Mouse (Mus musculus) embryonic facial prominence, embryonic 13.5 days (tissue): Measurements from ENCODE around the gene Rhbdf1. TPM values are rescaled to one million over a fixed set of nuclear protein-coding genes. Genes with fewer than 3 reads are reported as not detected.

Experiments used
- ATAC-seq: fragments of 200-750 bp; cut with Nextera tagmentation; 2 replicates; pipeline ENCODE4 v1.8.0; 2017; ENCODE audit warnings: low read depth; ENCODE audit not compliant: insufficient number of reproducible peaks, insufficient read depth, low FRiP score, low TSS enrichment
- H3K27ac ChIP-seq: fragments of 300-500 bp; sonication (generic); 2 replicates; pipeline ENCODE4 v1.5.1; 2015; ENCODE audit warnings: moderate library complexity, mild to moderate bottlenecking, inconsistent platforms
- H3K27me3 ChIP-seq: fragments of 300-500 bp; sonication (generic); 2 replicates; pipeline ENCODE4 v1.6.1; 2015; ENCODE audit warnings: mild to moderate bottlenecking, inconsistent platforms
- H3K36me3 ChIP-seq: fragments of 300-500 bp; sonication (generic); 2 replicates; pipeline ENCODE4 v1.6.1; 2015; ENCODE audit warnings: mild to moderate bottlenecking, inconsistent platforms
- H3K4me1 ChIP-seq: fragments of 300-500 bp; sonication (generic); 2 replicates; pipeline ENCODE4 v1.6.1; 2015; ENCODE audit warnings: inconsistent platforms
- H3K4me2 ChIP-seq: fragments of 300-500 bp; sonication (generic); 2 replicates; pipeline ENCODE4 v1.6.1; 2015; ENCODE audit warnings: moderate library complexity, mild to moderate bottlenecking, inconsistent platforms
- H3K4me3 ChIP-seq: fragments of 300-500 bp; sonication (generic); 2 replicates; pipeline ENCODE4 v1.5.1; 2015; ENCODE audit warnings: mild to moderate bottlenecking, inconsistent platforms
- H3K9ac ChIP-seq: fragments of 300-500 bp; sonication (generic); 2 replicates; pipeline ENCODE4 v1.6.1; 2015; ENCODE audit warnings: mild to moderate bottlenecking, inconsistent platforms
- H3K9me3 ChIP-seq: fragments of 300-500 bp; sonication (generic); 2 replicates; pipeline ENCODE4 v1.6.1; 2016; ENCODE audit warnings: inconsistent platforms
- whole genome bisulfite sequencing: fragments of 180-500 bp; shearing (Covaris S2); methylation state at CpG from one replicate; pipeline ENCODE4 v1.1.7; 2015; ENCODE audit warnings: mixed read lengths; 5-methylcytosine and 5-hydroxymethylcytosine counted together
- polyA plus RNA-seq: library from polyadenylated mRNA; unstranded; fragments of >200 nt; fragmentation: Nextera tagmentation; extraction: Ambion mirVana; gene quantifications from 2 replicates; pipeline ENCODE4 v1.2.1, GENCODE M21; 2015

The Rhbdf1 gene
- polyA plus RNA-seq, 1 experiment from 2014 or later: 55.5 TPM

DNA sequence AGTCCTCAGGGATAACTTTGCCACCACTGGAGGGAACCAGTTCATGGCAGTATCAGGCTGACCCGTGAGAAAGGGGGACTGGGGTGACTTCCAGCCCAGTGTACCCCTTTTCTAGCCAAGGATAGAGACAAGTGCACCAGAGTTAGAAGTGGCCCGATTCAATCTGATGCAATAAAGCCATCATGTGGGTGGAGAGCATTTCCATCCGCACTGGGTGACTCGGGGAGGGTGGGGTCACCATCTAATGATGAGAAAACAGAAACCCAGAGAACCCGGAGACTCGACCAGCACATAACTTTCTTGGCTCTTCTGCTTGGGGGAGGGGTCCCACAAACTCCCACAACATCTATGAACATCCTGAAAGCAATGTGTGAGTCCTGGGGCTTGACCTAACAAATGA, 25.4 kb downstream of the Rhbdf1 start:
- peaks cover 13% of the 10 kb centered on the region; the same call in 1 of the 2 replicates for H3K27me3 ChIP-seq
- no peak overlapping the region for H3K4me2 ChIP-seq
- no peak for ATAC-seq
- no peak overlapping the region for H3K4me3 ChIP-seq
- no peak overlapping the region for H3K27ac ChIP-seq
- no peak overlapping the region for H3K9ac ChIP-seq
- H3K36me3 ChIP-seq: no peaks in the 10 kb centered on the region
- WGBS: 74% methylated on average over 6 of the region's 6 CpGs
- no peaks in the 10 kb centered on the region for H3K4me1 ChIP-seq
- H3K9me3 ChIP-seq: no peaks in the 10 kb centered on the region

DNA sequence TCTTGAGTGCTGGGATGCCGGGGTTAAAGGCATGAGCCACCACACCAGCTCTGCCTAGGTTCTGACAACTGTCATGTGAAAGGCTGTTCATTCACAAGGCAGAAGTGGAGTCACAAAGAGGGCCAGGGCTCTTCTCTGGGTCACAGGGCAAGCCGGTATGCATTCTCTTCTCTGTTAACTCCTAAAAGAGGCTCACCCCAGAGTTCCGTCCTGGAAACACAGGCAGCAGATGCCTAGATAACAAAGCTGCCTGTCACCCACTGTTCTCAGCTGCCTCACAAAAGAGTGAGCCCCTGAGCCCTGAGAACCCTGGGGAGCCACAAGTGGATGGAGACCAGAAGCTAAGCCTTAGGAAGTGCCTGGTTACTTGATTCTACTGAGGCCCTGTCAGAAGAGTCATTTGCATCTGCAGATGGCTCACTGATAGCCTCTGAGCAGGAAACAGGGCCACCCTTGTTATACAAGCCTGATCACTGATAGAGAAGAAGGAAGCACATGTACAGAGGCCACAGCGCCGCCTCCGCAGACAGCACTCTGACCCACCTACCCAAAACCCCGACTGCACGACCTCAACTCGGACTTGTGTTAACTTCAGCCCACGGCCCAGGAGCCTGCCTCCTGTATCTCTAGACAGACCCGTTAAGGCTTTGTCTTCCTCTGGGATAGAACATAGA, 26.1 kb downstream of the Rhbdf1 start:
- no peak overlapping the region for H3K4me3 ChIP-seq
- WGBS: 20% methylated on average over 11 of the region's 11 CpGs
- peaks cover 13% of the 10 kb centered on the region; the same call in 1 of the 2 replicates for H3K27me3 ChIP-seq
- no peak overlapping the region for H3K9ac ChIP-seq
- H3K4me2 ChIP-seq: no peak overlapping the region
- H3K9me3 ChIP-seq: no peaks in the 10 kb centered on the region
- H3K4me1 ChIP-seq: no peaks in the 10 kb centered on the region
- H3K27ac ChIP-seq: no peak overlapping the region
- H3K36me3 ChIP-seq: no peaks in the 10 kb centered on the region
- no peak for ATAC-seq

DNA sequence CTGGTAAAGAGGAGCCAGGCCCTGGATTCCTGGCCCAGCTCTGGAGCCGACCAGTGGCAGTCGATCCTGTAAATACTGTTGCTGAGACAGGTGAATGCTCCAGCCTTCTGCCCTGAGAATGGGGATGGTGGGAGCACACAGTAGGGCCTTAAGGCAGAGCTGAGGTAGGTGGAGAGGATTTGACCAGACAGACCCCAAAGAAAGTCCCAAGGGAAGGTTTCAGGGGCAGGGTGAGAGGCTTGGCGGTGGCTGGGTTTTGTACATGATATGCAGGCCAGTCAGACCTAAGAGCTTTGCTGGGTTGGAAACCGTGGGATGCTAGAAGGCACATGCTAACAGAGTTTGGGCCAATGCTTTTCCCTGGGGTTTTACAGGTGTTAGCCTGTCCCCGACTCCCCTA, 27.5 kb downstream of the Rhbdf1 start:
- WGBS: 81% methylated on average over 5 of the region's 5 CpGs
- H3K4me3 ChIP-seq: no peak overlapping the region
- H3K36me3 ChIP-seq: no peaks in the 10 kb centered on the region
- H3K27me3 ChIP-seq: peaks cover 13% of the 10 kb centered on the region; the same call in 1 of the 2 replicates
- no peaks in the 10 kb centered on the region for H3K9me3 ChIP-seq
- no peak overlapping the region for H3K9ac ChIP-seq
- H3K27ac ChIP-seq: no peak overlapping the region
- no peaks in the 10 kb centered on the region for H3K4me1 ChIP-seq
- no peak overlapping the region for H3K4me2 ChIP-seq
- ATAC-seq: no peak

DNA sequence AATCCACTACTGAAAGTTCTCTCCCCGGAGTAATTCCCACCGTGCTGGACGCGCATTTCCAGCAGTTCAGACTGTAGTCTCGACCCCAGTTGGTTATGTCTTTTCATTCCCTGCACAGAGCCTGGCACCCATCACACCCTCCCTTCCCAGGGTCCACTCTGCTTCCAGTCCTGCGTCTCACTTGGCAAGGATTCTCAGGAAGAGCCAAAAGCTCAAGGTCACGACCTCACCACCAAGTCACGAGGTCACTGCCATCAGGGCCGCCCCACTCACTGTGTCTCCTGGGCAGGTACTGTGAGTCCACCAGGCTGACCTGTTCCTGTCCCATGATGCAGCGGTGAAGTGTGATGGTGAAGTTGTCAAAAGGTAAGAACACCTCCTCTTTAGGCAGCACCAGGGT, 28.0 kb downstream of the Rhbdf1 start:
- WGBS: 76% methylated on average over 10 of the region's 10 CpGs
- Histone ChIP-seq H3K4me1 (no peaks in the 10 kb centered on the region), H3K27ac (no peak overlapping the region), H3K9ac (no peak overlapping the region), H3K9me3 (no peaks in the 10 kb centered on the region), H3K4me3 (no peak overlapping the region), H3K27me3 (peaks cover 13% of the 10 kb centered on the region; the same call in 1 of the 2 replicates), H3K4me2 (no peak overlapping the region), H3K36me3 (no peaks in the 10 kb centered on the region)
- ATAC-seq: no peak

DNA sequence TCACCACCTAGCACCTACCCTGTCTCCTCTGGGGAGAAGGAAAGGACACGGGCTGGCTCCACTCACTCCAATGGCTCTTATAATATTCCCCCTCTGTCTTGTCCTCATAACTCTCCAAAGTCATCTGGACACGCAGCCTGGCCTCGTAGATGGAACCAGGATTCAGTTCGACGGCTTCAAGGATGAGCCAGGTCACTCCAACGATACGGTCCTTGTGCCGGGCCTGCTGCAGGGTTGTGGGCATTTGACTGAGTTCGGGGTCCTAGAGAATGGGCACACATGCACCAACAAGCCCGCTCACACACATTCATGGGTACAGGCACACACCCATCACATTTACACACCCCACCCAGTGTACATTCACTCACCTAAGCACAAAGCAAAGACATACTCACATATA, 28.9 kb downstream of the Rhbdf1 start:
- Histone ChIP-seq H3K36me3 (no peaks in the 10 kb centered on the region), H3K9ac (no peak overlapping the region), H3K27ac (no peak overlapping the region), H3K27me3 (peaks cover 9% of the 10 kb centered on the region; the same call in 1 of the 2 replicates), H3K4me1 (no peaks in the 10 kb centered on the region), H3K4me3 (no peak overlapping the region), H3K4me2 (no peak overlapping the region), H3K9me3 (no peaks in the 10 kb centered on the region)
- WGBS: 88% methylated on average over 10 of the region's 10 CpGs
- no peak for ATAC-seq

DNA sequence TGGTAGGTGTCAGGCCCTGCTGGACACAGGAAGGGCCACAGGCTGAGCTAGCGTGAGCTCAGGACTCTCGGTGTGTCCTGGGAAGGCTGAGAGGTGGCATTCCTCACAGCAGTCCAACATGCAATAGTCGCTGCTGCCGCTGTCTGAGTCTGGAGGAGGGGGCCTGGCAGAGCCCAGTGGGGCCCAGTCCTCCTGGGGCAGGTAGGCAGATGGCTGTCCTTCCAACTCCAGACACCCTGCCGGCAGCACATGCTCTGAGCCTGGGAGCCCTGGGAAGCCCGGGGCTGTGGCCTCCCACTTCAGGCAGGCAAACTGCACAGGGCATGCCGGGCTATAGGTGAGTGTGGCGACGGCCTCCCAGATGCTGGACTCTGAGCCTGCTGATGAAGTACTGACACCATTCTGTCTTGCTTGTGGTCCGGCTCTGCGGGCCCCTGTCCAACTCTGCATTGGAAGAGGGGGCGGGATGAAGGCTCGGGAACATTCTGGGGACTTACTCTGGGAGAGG, 31.4 kb downstream of the Rhbdf1 start:
- H3K4me1 ChIP-seq: no peaks in the 10 kb centered on the region
- 73% methylated on average over 13 of the region's 13 CpGs for WGBS
- H3K27ac ChIP-seq: no peak overlapping the region
- H3K4me3 ChIP-seq: no peak overlapping the region
- peaks cover 6% of the 10 kb centered on the region; the same call in 1 of the 2 replicates for H3K27me3 ChIP-seq
- H3K4me2 ChIP-seq: no peak overlapping the region
- H3K36me3 ChIP-seq: no peaks in the 10 kb centered on the region
- H3K9me3 ChIP-seq: no peaks in the 10 kb centered on the region
- ATAC-seq: no peak
- H3K9ac ChIP-seq: no peak overlapping the region

DNA sequence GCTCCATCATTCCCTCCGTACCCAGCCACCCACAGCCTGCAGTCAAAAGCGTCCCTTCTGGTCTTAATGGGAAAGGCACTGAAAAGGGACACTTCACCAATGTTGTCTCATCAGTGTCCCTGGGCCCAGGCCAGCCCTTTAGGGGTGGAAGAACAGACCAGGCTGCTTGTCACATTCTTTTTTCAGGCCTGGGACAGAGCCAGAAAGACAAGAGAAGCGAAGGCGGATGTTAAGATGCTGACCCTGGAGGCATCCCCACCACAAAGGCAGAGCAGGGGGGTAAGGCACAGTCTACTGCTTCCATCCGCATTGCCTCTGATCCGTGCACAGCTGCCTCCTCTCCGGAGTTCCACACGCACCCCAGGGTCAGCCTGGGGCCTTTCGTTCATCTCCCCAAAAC, 32.0 kb downstream of the Rhbdf1 start:
- WGBS: 75% methylated on average over 9 of the region's 9 CpGs
- no peaks in the 10 kb centered on the region for H3K4me1 ChIP-seq
- no peak overlapping the region for H3K9ac ChIP-seq
- no peaks in the 10 kb centered on the region for H3K9me3 ChIP-seq
- H3K27ac ChIP-seq: no peak overlapping the region
- no peak for ATAC-seq
- no peaks in the 10 kb centered on the region for H3K36me3 ChIP-seq
- no peak overlapping the region for H3K4me2 ChIP-seq
- H3K4me3 ChIP-seq: no peak overlapping the region
- H3K27me3 ChIP-seq: peaks cover 4% of the 10 kb centered on the region; the same call in 1 of the 2 replicates

DNA sequence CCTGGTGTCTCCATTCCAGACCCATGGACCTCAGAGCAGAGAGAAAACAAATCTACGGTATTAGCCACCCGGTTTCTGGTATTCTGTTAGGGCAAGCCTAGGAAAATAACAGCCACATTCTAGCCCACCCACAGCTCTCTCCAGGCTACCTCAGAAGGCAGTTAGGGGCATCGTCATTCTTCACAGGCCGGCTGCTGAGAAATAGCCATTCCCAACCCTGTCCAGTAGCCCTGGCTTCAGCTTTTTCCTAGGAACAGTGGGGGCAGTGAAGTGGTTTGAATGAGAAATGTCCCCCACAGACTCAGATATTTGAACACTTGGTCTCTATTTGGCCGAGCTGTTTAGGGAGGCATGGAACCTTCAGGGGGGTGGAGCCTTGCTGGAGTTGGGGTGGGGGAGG, 32.7 kb downstream of the Rhbdf1 start:
- Histone ChIP-seq H3K9ac (no peak overlapping the region), H3K4me3 (no peak overlapping the region), H3K27me3 (no peaks in the 10 kb centered on the region), H3K27ac (no peak overlapping the region), H3K9me3 (no peaks in the 10 kb centered on the region), H3K4me2 (no peak overlapping the region), H3K36me3 (no peaks in the 10 kb centered on the region), H3K4me1 (no peaks in the 10 kb centered on the region)
- ATAC-seq: no peak
- WGBS: 66% methylated on average over 5 of the region's 5 CpGs

DNA sequence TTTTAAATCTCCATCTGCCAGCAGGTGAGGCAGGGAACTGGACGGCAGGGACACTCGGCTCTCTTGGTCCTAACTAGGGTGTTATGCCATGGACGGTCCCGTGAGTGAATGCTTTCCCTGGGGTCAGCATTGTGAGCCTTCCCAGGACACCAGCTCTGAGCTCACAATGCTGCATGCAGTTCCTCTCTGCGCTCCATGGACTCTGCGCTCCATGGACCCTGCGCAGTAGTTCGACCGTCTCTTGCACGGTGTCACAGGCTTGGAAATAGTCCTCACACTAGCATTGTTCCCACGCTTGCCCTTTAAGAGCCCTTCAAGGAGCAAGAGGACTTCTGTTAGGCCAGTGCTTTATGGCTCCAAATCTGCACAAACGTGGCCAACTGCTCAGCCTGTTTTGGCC, 33.2 kb downstream of the Rhbdf1 start:
- WGBS: 85% methylated on average over 12 of the region's 12 CpGs
- no peaks in the 10 kb centered on the region for H3K36me3 ChIP-seq
- no peak for ATAC-seq

DNA sequence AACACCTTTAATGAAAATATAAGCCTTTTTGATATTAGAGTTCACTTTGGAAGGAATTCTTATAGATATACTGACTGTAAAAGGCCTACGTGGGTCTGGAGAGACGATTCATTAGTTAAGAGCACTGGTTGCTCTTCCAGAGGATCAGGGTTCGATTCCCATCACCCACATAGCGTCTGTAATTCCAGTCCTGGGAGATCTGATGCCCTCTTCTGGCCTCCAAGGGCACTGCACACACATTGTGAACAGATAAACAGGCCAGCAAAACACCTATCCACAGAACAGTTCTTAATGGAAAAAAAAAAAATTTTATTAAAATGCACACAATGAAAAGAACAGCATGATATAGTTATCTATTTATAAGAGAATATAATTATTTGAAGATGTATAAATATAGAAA, 34.8 kb downstream of the Rhbdf1 start:
- WGBS: 84% methylated on average over 4 of the region's 4 CpGs
- ATAC-seq: no peak
- H3K4me2 ChIP-seq: no peak overlapping the region

More for the DNA sequence above, 33.2 kb downstream of the Rhbdf1 start:
- Histone ChIP-seq H3K9ac (no peak overlapping the region), H3K27me3 (no peaks in the 10 kb centered on the region), H3K9me3 (no peaks in the 10 kb centered on the region), H3K27ac (no peak overlapping the region), H3K4me2 (no peak overlapping the region), H3K4me3 (no peak overlapping the region), H3K4me1 (no peaks in the 10 kb centered on the region)

DNA sequence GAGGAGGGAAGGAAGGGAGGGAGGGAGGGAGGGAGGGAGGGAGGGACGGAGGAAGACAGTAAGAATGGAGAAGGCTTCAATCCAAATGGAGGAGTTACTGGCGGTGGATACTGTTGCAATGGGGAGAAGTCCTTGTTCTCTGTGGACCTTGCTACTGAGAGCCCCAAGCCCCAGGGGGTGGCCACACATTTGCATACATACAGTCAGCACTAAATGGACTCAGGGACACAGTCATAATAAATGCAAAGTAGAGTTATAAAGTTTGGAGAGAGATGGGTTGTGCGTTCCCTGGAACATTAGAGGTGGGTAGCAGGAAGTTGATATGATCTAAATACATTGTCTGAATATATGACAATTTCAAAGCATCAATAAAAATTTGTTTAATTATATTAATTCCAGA, 36.1 kb downstream of the Rhbdf1 start:
- Histone ChIP-seq H3K27me3 (no peaks in the 10 kb centered on the region), H3K27ac (no peak overlapping the region), H3K4me2 (no peak overlapping the region), H3K9ac (no peak overlapping the region), H3K9me3 (no peaks in the 10 kb centered on the region), H3K4me1 (no peaks in the 10 kb centered on the region), H3K4me3 (no peak overlapping the region), H3K36me3 (no peaks in the 10 kb centered on the region)
- ATAC-seq: no peak
- WGBS: 76% methylated on average over 3 of the region's 3 CpGs

More for the DNA sequence above, 34.8 kb downstream of the Rhbdf1 start:
- no peak overlapping the region for H3K27ac ChIP-seq
- no peaks in the 10 kb centered on the region for H3K27me3 ChIP-seq
- H3K36me3 ChIP-seq: no peaks in the 10 kb centered on the region
- no peaks in the 10 kb centered on the region for H3K4me1 ChIP-seq
- no peaks in the 10 kb centered on the region for H3K9me3 ChIP-seq
- no peak overlapping the region for H3K9ac ChIP-seq
- no peak overlapping the region for H3K4me3 ChIP-seq

DNA sequence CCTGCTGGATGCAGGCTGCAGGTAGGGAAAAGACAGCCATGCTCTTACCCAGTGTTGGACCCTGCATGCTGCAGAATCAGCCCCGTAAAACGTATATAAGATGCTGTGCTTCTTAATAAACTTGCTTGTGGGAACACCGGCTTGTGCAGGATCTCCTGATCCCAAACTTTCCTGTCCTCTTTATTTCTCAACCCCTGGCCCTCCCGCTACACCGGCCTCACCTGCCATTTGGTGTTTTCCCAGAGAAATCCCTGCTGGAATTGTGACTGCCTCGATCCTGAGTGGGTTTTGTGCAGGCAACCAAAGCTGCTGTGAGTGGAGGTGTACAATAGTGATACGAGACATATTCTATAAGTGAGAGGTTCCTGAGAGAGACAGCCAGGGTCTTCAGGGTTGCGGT, 37.6 kb downstream of the Rhbdf1 start:
- 87% methylated on average over 8 of the region's 8 CpGs for WGBS
- Histone ChIP-seq H3K4me2 (no peak overlapping the region), H3K36me3 (no peaks in the 10 kb centered on the region), H3K4me1 (no peaks in the 10 kb centered on the region), H3K4me3 (no peak overlapping the region), H3K9me3 (no peaks in the 10 kb centered on the region), H3K27me3 (no peaks in the 10 kb centered on the region), H3K27ac (no peak overlapping the region), H3K9ac (no peak overlapping the region)
- no peak for ATAC-seq
